Mouse (Mus musculus) neural tube, embryonic 13.5 days (tissue): ENCODE results near the gene Eya2. TPM values are rescaled to one million over a fixed set of nuclear protein-coding genes. Genes with fewer than 3 reads are reported as not detected.

Experiments
- ATAC-seq: fragments of 200-750 bp; cut with Nextera tagmentation; 2 replicates; pipeline ENCODE4 v1.8.0; 2017; ENCODE audit warnings: low read depth, mild to moderate bottlenecking, moderate TSS enrichment, moderate library complexity
- H3K27ac ChIP-seq: fragments of 300-500 bp; sonication (generic); replicated peaks from 2 replicates; pipeline ENCODE4 v1.5.1; 2015; ENCODE audit warnings: moderate library complexity, mild to moderate bottlenecking, inconsistent platforms
- H3K27me3 ChIP-seq: fragments of 300-500 bp; sonication (generic); 2 replicates; pipeline ENCODE4 v1.6.1; 2015; ENCODE audit warnings: mild to moderate bottlenecking, inconsistent platforms
- H3K36me3 ChIP-seq: fragments of 300-500 bp; sonication (generic); 2 replicates; pipeline ENCODE4 v1.6.1; 2015; ENCODE audit warnings: mild to moderate bottlenecking, inconsistent platforms
- H3K4me1 ChIP-seq: fragments of 300-500 bp; sonication (generic); replicated peaks from 2 replicates; pipeline ENCODE4 v1.6.1; 2015; ENCODE audit warnings: inconsistent platforms
- H3K4me2 ChIP-seq: fragments of 300-500 bp; sonication (generic); 2 replicates; pipeline ENCODE4 v1.6.1; 2015; ENCODE audit warnings: inconsistent platforms, mild to moderate bottlenecking, moderate library complexity
- H3K4me3 ChIP-seq: fragments of 300-500 bp; sonication (generic); 2 replicates; pipeline ENCODE4 v1.5.1; 2015; ENCODE audit warnings: mild to moderate bottlenecking, inconsistent platforms
- H3K9ac ChIP-seq: fragments of 300-500 bp; sonication (generic); 2 replicates; pipeline ENCODE4 v1.6.1; 2015; ENCODE audit warnings: moderate library complexity, mild to moderate bottlenecking, inconsistent platforms
- H3K9me3 ChIP-seq: fragments of 300-500 bp; sonication (generic); 2 replicates; pipeline ENCODE4 v1.6.1; 2016; ENCODE audit warnings: inconsistent platforms
- WGBS: fragments of 180-500 bp; shearing (Covaris S2); methylation state at CpG from one replicate; pipeline ENCODE4 v1.1.7; 2015; 5-methylcytosine and 5-hydroxymethylcytosine counted together
- polyA plus RNA-seq: library from polyadenylated mRNA; unstranded; fragments of >200 nt; fragmentation: Nextera tagmentation; extraction: Ambion mirVana; gene quantifications from 2 replicates; pipeline ENCODE4 v1.2.1, GENCODE M21; 2015

The Eya2 gene
- polyA plus RNA-seq, 1 experiment from 2014 or later = 18.2 TPM

GRCm38 (mm10) chr2:165626826-165627225, 32.0 kb downstream of the Eya2 start:
- Histone ChIP-seq H3K27me3 (no peaks in the 10 kb centered on the region), H3K4me1 (peaks cover 43% of the 10 kb centered on the region), H3K27ac (peak overlapping the region; percentile 59), H3K4me2 (no peak overlapping the region), H3K36me3 (no peaks in the 10 kb centered on the region), H3K4me3 (no peak overlapping the region), H3K9ac (no peak overlapping the region), H3K9me3 (no peaks in the 10 kb centered on the region)
- 0 out of 2 replicates have a peak, but pooled peaks have one; percentile 45 for ATAC-seq
- WGBS = 41% methylated on average over 6 of the region's 6 CpGs

GRCm38 (mm10) chr2:165627974-165628373, 33.1 kb downstream of the Eya2 start:
- H3K9me3 ChIP-seq = no peaks in the 10 kb centered on the region
- no peak overlapping the region for H3K27ac ChIP-seq
- peaks cover 37% of the 10 kb centered on the region for H3K4me1 ChIP-seq
- no peaks in the 10 kb centered on the region for H3K36me3 ChIP-seq
- H3K27me3 ChIP-seq = no peaks in the 10 kb centered on the region
- H3K9ac ChIP-seq = no peak overlapping the region
- no peak for ATAC-seq
- H3K4me2 ChIP-seq = no peak overlapping the region
- no peak overlapping the region for H3K4me3 ChIP-seq
- 79% methylated on average over 6 of the region's 6 CpGs for WGBS

DNA sequence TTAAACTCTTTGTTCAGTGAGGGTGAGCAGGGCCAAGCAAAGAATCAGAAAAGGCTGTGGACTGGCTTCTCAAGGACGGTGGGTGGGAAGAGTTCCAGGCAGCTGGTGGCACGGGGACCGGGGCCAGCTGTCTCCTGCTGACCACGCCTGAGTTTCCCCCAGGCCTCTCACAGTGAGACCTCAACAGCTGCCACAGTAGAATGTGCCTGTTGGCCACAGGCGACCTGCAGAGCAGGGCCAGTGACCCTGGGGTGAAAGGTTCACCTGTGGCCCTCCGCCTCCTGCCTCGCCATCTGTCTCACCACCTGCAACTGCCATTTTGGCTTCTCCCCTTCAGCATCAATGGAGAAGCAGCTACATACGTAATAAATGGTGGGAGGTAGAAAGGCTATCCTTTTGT, 35.1 kb downstream of the Eya2 start:
- Histone ChIP-seq H3K27me3 (no peaks in the 10 kb centered on the region), H3K9me3 (no peaks in the 10 kb centered on the region), H3K27ac (peak overlapping the region; percentile 38; the same call in 1 of the 2 replicates), H3K4me2 (no peak overlapping the region), H3K4me1 (peaks cover 46% of the 10 kb centered on the region), H3K36me3 (no peaks in the 10 kb centered on the region), H3K4me3 (no peak overlapping the region), H3K9ac (no peak overlapping the region)
- WGBS = 23% methylated on average over 8 of the region's 8 CpGs
- ATAC-seq = no peak

DNA sequence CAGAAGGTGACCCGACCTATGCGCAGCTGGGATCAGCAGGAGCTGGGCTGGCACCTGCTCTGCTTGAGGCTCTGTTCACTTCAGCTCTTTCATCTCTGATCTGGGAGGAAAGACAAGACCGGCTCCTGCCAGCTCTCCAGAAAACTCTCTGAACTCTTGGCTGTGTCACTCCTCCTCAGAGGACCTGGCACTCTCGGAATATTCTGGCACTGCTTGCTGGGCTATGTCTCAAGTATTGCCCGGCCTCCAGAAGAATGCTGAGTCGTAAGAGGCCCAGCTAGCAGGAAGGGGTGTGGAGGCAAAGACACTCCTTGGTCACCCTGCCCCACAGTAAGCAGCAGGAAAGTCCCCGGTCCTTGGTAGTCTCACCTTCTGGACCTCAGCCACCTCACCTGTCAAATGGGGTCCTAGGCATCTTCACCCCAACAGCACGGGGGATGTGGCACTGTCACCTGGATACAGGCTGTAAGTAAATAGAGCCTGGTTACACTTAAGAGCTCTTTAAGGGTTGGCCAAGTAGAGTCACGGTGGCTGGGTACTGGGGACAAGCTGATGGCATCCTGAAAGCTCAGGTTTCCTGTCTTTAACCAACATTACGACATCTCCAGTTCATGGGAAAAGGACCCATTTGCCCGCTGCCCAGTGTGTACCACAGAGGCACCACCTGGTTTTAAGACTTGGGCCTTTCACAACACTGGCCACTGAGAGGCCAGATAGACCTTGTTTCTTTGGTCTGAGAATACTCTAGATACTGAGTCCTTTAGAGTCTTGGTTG, 38.4 kb downstream of the Eya2 start:
- Histone ChIP-seq H3K4me2 (no peak overlapping the region), H3K4me3 (no peak overlapping the region), H3K27ac (no peak overlapping the region), H3K27me3 (no peaks in the 10 kb centered on the region), H3K9ac (no peak overlapping the region), H3K9me3 (peaks cover 4% of the 10 kb centered on the region; the same call in 1 of the 2 replicates), H3K4me1 (peaks cover 38% of the 10 kb centered on the region), H3K36me3 (no peaks in the 10 kb centered on the region)
- ATAC-seq = no peak
- WGBS = 82% methylated on average over 11 of the region's 11 CpGs

GRCm38 (mm10) chr2:165634481-165634880, 39.6 kb downstream of the Eya2 start:
- Histone ChIP-seq H3K27ac (peak overlapping the region; percentile 19), H3K9ac (no peak overlapping the region), H3K4me1 (peaks cover 42% of the 10 kb centered on the region), H3K4me2 (no peak overlapping the region), H3K9me3 (peaks cover 4% of the 10 kb centered on the region; the same call in 1 of the 2 replicates), H3K4me3 (no peak overlapping the region), H3K36me3 (no peaks in the 10 kb centered on the region), H3K27me3 (no peaks in the 10 kb centered on the region)
- 22% methylated on average over 7 of the region's 7 CpGs for WGBS
- ATAC-seq = no peak

DNA sequence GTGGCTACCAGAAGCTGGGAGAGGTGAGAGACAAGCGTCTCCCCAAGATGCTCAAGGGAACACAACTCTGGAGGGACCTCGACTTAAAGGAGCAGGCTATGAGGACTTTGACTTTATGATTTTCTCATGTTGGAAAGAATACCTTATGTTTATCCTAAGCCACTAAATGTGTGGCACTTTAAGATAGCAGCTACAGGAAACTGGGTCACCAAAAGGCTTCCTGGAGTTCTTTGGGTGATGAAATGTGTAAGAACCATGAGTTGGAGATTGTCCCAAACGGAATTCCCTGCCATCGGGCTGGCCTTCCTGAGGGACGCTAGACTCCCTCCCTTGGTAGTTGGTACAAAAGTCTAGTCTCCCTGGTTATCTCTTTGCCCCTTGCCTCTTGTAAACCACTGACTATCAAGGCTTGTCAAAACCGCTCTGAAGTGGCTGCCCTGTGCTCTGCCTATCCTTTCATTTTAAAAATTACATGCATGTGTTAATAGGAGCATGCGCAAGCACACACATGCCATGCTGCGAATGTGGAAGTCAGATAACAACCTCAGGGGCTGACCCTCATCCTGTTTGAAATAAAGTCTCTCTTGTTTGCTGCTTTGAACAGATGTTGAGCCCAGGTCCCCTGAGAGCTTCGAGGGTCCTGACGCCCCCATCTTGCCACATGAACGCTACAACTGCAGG, 44.4 kb downstream of the Eya2 start:
- Histone ChIP-seq H3K9ac (no peak overlapping the region), H3K9me3 (peaks cover 4% of the 10 kb centered on the region; the same call in 1 of the 2 replicates), H3K36me3 (no peaks in the 10 kb centered on the region), H3K27ac (peak overlapping the region; percentile 33; the same call in 1 of the 2 replicates), H3K4me1 (peaks cover 50% of the 10 kb centered on the region), H3K27me3 (no peaks in the 10 kb centered on the region), H3K4me2 (no peak overlapping the region), H3K4me3 (no peak overlapping the region)
- 77% methylated on average over 11 of the region's 11 CpGs for WGBS
- no peak for ATAC-seq

DNA sequence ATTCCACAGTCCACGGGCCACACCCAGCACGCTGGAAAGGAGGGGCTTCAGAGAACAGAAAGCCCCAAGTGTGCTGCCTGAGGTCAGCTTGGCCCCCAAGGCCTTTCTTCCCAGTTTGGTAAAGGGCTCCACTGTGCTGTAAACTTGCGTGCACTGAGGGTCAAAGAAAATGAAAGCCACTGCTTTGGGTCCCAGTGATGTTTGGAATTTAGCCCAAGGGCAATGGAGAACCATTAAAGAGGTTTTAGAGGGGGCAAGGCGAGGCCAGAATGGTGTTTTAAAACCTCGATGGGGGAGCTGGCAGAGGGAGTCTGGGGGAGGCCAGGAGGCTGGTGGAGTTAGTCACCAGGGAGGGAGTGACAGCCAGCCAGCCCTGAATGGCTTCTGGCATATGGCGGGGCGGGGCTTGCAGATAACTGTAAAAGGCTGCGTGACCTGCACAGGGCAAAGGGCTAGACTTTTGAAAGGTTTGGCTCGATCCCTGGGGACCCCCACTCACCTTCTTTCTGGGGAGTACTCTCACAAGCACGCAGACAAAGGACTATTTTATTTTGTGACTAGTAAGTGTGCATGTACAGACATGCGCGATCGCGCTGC, 47.2 kb downstream of the Eya2 start:
- H3K27ac ChIP-seq = peak overlapping the region; percentile 64
- peak; percentile 81 for ATAC-seq
- H3K4me1 ChIP-seq = peaks cover 48% of the 10 kb centered on the region
- peaks cover 2% of the 10 kb centered on the region; the same call in 1 of the 2 replicates for H3K9me3 ChIP-seq
- H3K27me3 ChIP-seq = no peaks in the 10 kb centered on the region
- H3K4me3 ChIP-seq = no peak overlapping the region
- 34% methylated on average over 14 of the region's 14 CpGs for WGBS
- no peak overlapping the region for H3K9ac ChIP-seq
- no peaks in the 10 kb centered on the region for H3K36me3 ChIP-seq
- H3K4me2 ChIP-seq = peak overlapping the region; percentile 32

- no peaks in the 10 kb centered on the region for H3K27me3 ChIP-seq
- H3K9me3 ChIP-seq = no peaks in the 10 kb centered on the region
- ATAC-seq = no peak
- H3K4me2 ChIP-seq = no peak overlapping the region
- H3K36me3 ChIP-seq = no peaks in the 10 kb centered on the region
- H3K4me1 ChIP-seq = peaks cover 48% of the 10 kb centered on the region
- H3K4me3 ChIP-seq = no peak overlapping the region
- 38% methylated on average over 3 of the region's 3 CpGs for WGBS
- no peak overlapping the region for H3K27ac ChIP-seq
- no peak overlapping the region for H3K9ac ChIP-seq
Measured at GRCm38 (mm10) chr2:165643596-165643995, 48.8 kb downstream of the Eya2 start.

DNA sequence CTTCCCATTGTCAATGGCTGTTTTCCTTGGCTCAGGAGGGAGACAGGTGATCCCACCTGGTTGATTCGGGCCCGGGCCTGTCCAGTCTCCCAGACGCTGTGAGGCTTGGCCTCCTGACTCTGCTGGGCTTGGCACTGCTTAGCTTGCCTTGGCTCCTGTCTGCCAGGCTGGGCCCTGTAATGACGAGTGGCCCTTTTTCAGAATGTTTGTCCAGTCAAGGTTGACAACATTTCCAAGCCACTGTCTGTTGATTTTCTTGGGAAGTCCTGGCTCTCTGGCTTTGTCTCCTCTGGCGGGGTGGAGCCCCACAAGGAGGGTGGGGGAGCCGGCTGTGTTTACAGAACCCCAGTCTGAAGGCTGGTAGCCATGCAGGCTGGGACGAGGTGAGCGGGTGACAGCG, 49.2 kb downstream of the Eya2 start:
- Histone ChIP-seq H3K4me1 (peaks cover 48% of the 10 kb centered on the region), H3K9me3 (no peaks in the 10 kb centered on the region), H3K9ac (no peak overlapping the region), H3K36me3 (no peaks in the 10 kb centered on the region), H3K4me3 (no peak overlapping the region), H3K27me3 (no peaks in the 10 kb centered on the region), H3K4me2 (no peak overlapping the region), H3K27ac (no peak overlapping the region)
- ATAC-seq = no peak
- WGBS = 79% methylated on average over 9 of the region's 9 CpGs

GRCm38 (mm10) chr2:165651031-165651430, 56.2 kb downstream of the Eya2 start:
- no peaks in the 10 kb centered on the region for H3K36me3 ChIP-seq
- no peak overlapping the region for H3K9ac ChIP-seq
- no peak for ATAC-seq
- 38% methylated on average over 11 of the region's 11 CpGs for WGBS
- no peaks in the 10 kb centered on the region for H3K9me3 ChIP-seq
- H3K4me1 ChIP-seq = peaks cover 51% of the 10 kb centered on the region
- H3K4me2 ChIP-seq = no peak overlapping the region
- no peaks in the 10 kb centered on the region for H3K27me3 ChIP-seq
- no peak overlapping the region for H3K4me3 ChIP-seq
- H3K27ac ChIP-seq = peak overlapping the region; percentile 52; the same call in 1 of the 2 replicates

DNA sequence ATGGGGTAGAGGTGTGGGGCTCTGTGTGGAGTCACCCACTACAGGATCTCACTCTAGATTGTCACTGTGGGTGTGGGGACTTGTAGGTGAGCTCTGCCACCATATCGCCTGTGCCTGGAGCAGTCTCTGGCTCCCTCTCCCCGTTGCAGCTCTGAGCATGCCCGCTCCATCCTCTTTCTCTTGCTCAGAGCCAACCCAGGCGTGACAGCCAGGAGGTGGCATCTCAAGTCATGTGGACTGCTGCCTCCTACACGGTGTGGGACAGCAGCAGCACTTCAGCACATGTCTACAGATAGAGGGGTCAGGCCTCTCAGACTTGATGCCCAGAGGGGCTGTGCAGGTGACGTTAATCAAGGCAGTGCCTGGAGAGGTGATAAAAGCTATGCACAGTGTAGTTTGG, 57.4 kb downstream of the Eya2 start:
- Histone ChIP-seq H3K4me1 (peaks cover 62% of the 10 kb centered on the region), H3K4me2 (no peak overlapping the region), H3K27ac (peak overlapping the region; percentile 57; the same call in 1 of the 2 replicates), H3K36me3 (no peaks in the 10 kb centered on the region), H3K4me3 (no peak overlapping the region), H3K27me3 (no peaks in the 10 kb centered on the region), H3K9ac (no peak overlapping the region), H3K9me3 (no peaks in the 10 kb centered on the region)
- ATAC-seq = no peak
- WGBS = 55% methylated on average over 6 of the region's 6 CpGs
